Comparison of ENCODE assay signal across 8 mouse cellular contexts in genomic region chr4:108459231-108460155, GRCm38 (mm10). TPM values are rescaled to one million over a fixed set of nuclear protein-coding genes. Genes with fewer than 3 reads are reported as not detected.
DNase-seq lines count a peak whose midpoint lies in the region; ATAC-seq lines count a peak whose summit lies in the region.

Tut4 (plus strand) TSS chr4:108459426.

- under 1% methylated on average over 82 of the region's 97 CpGs for WGBS in heart, embryonic 14.5 days
- WGBS in liver, embryonic 13.5 days (ENCODE audit: insufficient replicate concordance): under 1% methylated on average over 80 of the region's 97 CpGs
- WGBS in stomach, embryonic 16.5 days: under 1% methylated on average over 93 of the region's 97 CpGs

- H3K4me2 ChIP-seq in heart, embryonic 14.5 days (ENCODE audit: low read length): peak within 1 kb of the TSS; percentile 90
- peak within 1 kb of the TSS; percentile 93 for H3K4me2 ChIP-seq in liver, embryonic 13.5 days
- peak within 1 kb of the TSS; percentile 87 for H3K4me2 ChIP-seq in stomach, embryonic 16.5 days (ENCODE audit: low read depth, low read length)

- no peaks in the 10 kb centered on the region for H3K9me3 ChIP-seq in heart, embryonic 14.5 days (ENCODE audit: control insufficient read depth, low read length)
- H3K9me3 ChIP-seq in liver, embryonic 13.5 days (replicated peaks): no peaks in the 10 kb centered on the region
- no peaks in the 10 kb centered on the region for H3K9me3 ChIP-seq in stomach, embryonic 16.5 days (replicated peaks; ENCODE audit: control insufficient read depth, low read length)

- peak within 1 kb of the TSS; percentile 79 to 90 for H3K4me3 ChIP-seq in heart, embryonic 14.5 days (ENCODE audit: control insufficient read depth in 1 of 2, insufficient read depth in 1 of 2, low read depth in 1 of 2, low read length in 2 of 2)
- H3K4me3 ChIP-seq in liver, embryonic 13.5 days (replicated peaks): peak within 1 kb of the TSS; percentile 97
- H3K4me3 ChIP-seq in stomach, embryonic 16.5 days (replicated peaks; ENCODE audit: low read length): peak within 1 kb of the TSS; percentile 99

- H3K9ac ChIP-seq in heart, embryonic 14.5 days (ENCODE audit: low read length): peak within 1 kb of the TSS; percentile 89
- H3K9ac ChIP-seq in liver, embryonic 13.5 days: peak within 1 kb of the TSS; percentile 95
- peak within 1 kb of the TSS; percentile 98 for H3K9ac ChIP-seq in stomach, embryonic 16.5 days (ENCODE audit: low read length)

- H3K27ac ChIP-seq in heart, embryonic 14.5 days (replicated peaks in 1 of 2; ENCODE audit: control insufficient read depth in 1 of 2, insufficient read depth in 1 of 2, low read depth in 2 of 2, low read length in 2 of 2): peak within 1 kb of the TSS; percentile 92 to 98
- peak within 1 kb of the TSS; percentile 89 for H3K27ac ChIP-seq in liver, embryonic 13.5 days
- peak within 1 kb of the TSS; percentile 97 for H3K27ac ChIP-seq in stomach, embryonic 16.5 days (ENCODE audit: low read length)

- H3K36me3 ChIP-seq in heart, embryonic 14.5 days (ENCODE audit: control insufficient read depth, insufficient read depth, low read length): 0 out of 2 replicates have a peak, but pooled peaks cover 4% of the 10 kb centered on the region
- 0 out of 2 replicates have a peak, but pooled peaks cover 3% of the 10 kb centered on the region for H3K36me3 ChIP-seq in liver, embryonic 13.5 days
- H3K36me3 ChIP-seq in stomach, embryonic 16.5 days (ENCODE audit: control insufficient read depth, insufficient read depth, low read length): no peaks in the 10 kb centered on the region

- H3K27me3 ChIP-seq in heart, embryonic 14.5 days (ENCODE audit: control insufficient read depth, insufficient read depth, low read length): no peaks in the 10 kb centered on the region
- no peaks in the 10 kb centered on the region for H3K27me3 ChIP-seq in liver, embryonic 13.5 days
- H3K27me3 ChIP-seq in stomach, embryonic 16.5 days (ENCODE audit: control insufficient read depth, insufficient read depth, low read length): no peaks in the 10 kb centered on the region

- peaks cover 3 to 14% of the 10 kb centered on the region in 2 experiments; a peak in 3 of 4 replicates for H3K4me1 ChIP-seq in heart, embryonic 14.5 days (ENCODE audit: control insufficient read depth in 2 of 2, insufficient read depth in 2 of 2, low read length in 2 of 2)
- peaks cover 41% of the 10 kb centered on the region for H3K4me1 ChIP-seq in liver, embryonic 13.5 days (replicated peaks)
- peaks cover 10% of the 10 kb centered on the region for H3K4me1 ChIP-seq in stomach, embryonic 16.5 days (ENCODE audit: control insufficient read depth, insufficient read depth, low read length)

- peak; percentile 85 for DNase-seq in CD4-positive helper T cell, adult 2 months (ENCODE audit: low read depth, low spot score)
- peak; percentile 86 for DNase-seq in brain, embryonic 18.5 days (ENCODE audit: low read depth, low spot score)
- peak; percentile 92 for DNase-seq in kidney, postnatal 14 days
- peak; percentile 68 for DNase-seq in liver, embryonic 13.5 days
- DNase-seq in neural tube, embryonic 10.5 days (ENCODE audit: extremely low spot score, low spot score): peak; percentile 95

- ATAC-seq in erythroid progenitor cell, adult 5-6 weeks (replicated peaks; ENCODE audit: low FRiP score, poor library complexity, severe bottlenecking): peak; percentile 47
- ATAC-seq in heart, embryonic 14.5 days (ENCODE audit: insufficient number of reproducible peaks, insufficient read depth, low FRiP score, low read depth): peak; percentile 91
- ATAC-seq in liver, embryonic 13.5 days (ENCODE audit: low read depth): peak; percentile 77
- ATAC-seq in stomach, embryonic 16.5 days (ENCODE audit: insufficient read depth, low FRiP score): peak; percentile 91

RNA-seq across cellular contexts. Expression of gene Tut4, which starts in this region (rescaled TPM):
- total RNA-seq in erythroid progenitor cell, adult 5-6 weeks (2015; ENCODE audit: low replicate concordance): 61.2 and 64.5 TPM in 2 replicates
- 16.7 and 17.2 TPM in 2 replicates for total RNA-seq in erythroid progenitor cell, adult 5-6 weeks (2017; ENCODE audit: low replicate concordance)
- 40.1 and 53.1 TPM in 2 replicates for polyA plus RNA-seq in heart, embryonic 14.5 days (2014; fragmentation: Nextera tagmentation; extraction: Ambion mirVana)
- polyA plus RNA-seq in liver, embryonic 13.5 days (2015; fragmentation: Nextera tagmentation; extraction: Ambion mirVana): 19.2 and 23.1 TPM in 2 replicates
- polyA plus RNA-seq in stomach, embryonic 16.5 days (2015; fragmentation: Nextera tagmentation; extraction: Ambion mirVana): 46.2 and 49.3 TPM in 2 replicates

Comparison
In these comparisons a context has a peak if more than half of its experiments do, and no peak if none do; other contexts are left out.
1. Peak in every context shown above with its lines: DNase-seq, ATAC-seq, H3K4me3 ChIP-seq and H3K27ac ChIP-seq.